Mouse (Mus musculus) heart, adult 9 months (tissue): Measurements from ENCODE around the gene Rxra.

Experiments used
- DNase-seq, 2 experiments: peaks; one replicate each; pipeline ENCODE4 v3.0.0; 2022; ENCODE audit warnings: low spot score in 2 of 2

The Rxra gene

GRCm38 (mm10) chr2:27738396-27738795 lies 62.2 kb downstream of the Rxra start:
- no peak for DNase-seq

DNA sequence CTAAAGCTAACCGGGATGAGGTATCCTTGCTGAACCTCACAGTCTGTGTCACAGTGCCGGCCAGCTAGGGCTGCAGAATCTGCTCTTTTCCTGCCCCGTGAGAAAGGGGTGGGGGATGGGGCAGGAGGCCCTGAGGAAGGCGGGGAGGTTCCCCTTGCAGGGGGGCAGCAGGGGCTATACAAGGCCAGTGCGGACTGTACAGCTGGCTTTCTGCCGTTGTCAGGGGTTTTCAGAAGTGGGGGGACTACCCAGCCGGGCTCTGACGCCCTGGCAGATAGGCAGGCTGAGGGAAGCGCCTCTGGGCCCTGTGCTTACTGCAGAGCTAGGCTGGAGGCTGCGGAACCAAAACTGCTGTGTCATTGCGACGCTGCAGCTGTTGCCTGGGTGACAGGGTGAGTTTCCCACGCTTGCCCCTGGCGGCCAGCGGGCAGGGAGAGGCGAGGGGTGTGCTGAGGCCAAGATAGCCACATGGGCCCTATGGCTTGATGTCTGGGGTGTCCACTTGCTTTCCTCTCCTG lies 63.9 kb downstream of the Rxra start:
- DNase-seq, result peak; percentile 89 to 91

DNA sequence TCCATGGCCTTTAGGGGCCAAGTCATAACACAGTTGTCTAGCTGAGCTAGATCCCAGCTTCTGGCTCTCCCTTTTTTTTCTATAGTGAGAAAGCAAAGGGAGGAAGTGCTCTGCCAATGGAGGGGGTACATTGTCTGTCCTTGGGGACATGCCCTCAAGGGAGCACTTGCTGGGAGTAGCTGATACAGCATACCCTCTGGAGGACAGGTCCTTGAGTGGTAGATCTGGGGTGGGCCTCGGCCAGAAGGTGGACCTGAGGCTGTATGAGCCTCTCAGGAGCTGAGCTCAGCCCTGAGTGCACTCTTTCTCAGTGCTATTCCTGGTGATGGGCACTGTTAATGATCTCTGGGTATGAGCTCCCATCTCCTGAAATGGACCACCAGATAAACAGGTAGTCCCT lies 66.9 kb downstream of the Rxra start:
- DNase-seq, result no peak

GRCm38 (mm10) chr2:27743863-27744611 lies 67.8 kb downstream of the Rxra start:
- no peak for DNase-seq

- DNase-seq, result peak; percentile 59 to 73
Measured at GRCm38 (mm10) chr2:27744612-27745351, 68.5 kb downstream of the Rxra start.

DNA sequence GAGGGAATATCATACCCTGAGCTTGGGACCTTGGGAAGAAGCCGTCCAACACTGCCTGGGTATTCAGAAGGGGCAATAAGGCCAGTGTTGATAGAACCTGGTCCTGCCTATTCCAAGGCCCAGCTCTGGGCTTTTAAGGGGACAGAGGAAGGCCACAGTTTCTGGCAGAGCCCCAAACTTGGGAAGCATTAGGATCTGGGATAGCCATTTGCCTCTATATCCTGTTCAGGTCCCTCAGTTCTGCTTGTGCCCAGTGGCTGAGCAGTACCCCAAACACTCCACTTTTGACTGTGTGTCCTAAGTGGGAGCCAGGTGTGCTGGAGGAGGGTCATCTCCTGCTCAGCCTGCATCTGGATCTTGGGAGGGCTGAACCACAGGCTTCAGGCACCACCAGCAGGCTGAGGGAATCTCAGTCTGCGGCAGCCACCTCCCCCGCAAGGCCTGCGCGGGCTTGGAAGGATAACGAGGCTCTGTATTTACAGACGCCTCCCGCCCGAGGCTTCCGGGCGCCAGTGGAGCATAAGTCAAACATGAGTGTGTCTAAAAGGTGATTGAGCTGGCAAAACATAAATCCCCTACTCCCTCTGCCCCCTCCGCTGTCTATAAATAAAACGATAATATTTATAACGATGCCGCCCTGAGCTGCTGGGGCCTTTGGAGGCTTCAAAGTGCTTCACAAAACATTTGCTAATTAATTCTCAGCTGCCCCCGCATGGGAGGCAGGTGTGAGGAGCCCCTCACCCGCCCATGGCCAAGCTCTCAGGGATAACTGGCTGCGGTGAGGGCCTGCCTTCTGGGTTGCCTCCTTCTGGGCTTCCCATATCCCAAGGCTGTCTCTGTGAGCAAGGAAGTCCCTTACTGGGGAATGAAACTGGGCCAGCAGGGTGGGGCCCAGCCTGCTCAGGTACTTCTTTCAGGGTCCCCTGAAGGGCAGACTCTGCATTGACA lies 69.7 kb downstream of the Rxra start:
- peak; percentile 48 to 50 for DNase-seq

- no peak for DNase-seq
Measured at GRCm38 (mm10) chr2:27746854-27747253, 70.6 kb downstream of the Rxra start.

GRCm38 (mm10) chr2:27748984-27749383 lies 72.7 kb downstream of the Rxra start:
- DNase-seq, result no peak

- DNase-seq, result no peak
Measured at GRCm38 (mm10) chr2:27750399-27751134, 74.3 kb downstream of the Rxra start.

- DNase-seq, result no peak
Measured at GRCm38 (mm10) chr2:27751135-27751519, 74.9 kb downstream of the Rxra start.

GRCm38 (mm10) chr2:27751803-27752202 lies 75.6 kb downstream of the Rxra start:
- DNase-seq, result no peak

DNA sequence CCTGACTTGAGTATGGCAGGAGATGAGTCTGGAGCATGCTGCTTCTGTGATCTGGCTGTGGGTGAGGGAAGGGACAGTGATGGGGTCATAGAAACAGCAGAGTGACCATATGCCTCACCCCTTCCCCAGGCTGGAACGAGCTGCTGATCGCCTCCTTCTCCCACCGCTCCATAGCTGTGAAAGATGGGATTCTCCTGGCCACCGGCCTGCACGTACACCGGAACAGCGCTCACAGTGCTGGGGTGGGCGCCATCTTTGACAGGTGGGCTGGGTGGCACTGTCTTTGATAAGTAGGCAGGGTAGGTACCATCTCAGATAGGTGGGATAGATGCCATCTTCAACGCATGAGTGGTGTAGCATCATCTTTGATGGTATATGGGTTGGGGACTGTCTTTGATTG lies 77.9 kb downstream of the Rxra start:
- DNase-seq, result no peak

GRCm38 (mm10) chr2:27755986-27756641 lies 79.9 kb downstream of the Rxra start:
- DNase-seq, result no peak

DNA sequence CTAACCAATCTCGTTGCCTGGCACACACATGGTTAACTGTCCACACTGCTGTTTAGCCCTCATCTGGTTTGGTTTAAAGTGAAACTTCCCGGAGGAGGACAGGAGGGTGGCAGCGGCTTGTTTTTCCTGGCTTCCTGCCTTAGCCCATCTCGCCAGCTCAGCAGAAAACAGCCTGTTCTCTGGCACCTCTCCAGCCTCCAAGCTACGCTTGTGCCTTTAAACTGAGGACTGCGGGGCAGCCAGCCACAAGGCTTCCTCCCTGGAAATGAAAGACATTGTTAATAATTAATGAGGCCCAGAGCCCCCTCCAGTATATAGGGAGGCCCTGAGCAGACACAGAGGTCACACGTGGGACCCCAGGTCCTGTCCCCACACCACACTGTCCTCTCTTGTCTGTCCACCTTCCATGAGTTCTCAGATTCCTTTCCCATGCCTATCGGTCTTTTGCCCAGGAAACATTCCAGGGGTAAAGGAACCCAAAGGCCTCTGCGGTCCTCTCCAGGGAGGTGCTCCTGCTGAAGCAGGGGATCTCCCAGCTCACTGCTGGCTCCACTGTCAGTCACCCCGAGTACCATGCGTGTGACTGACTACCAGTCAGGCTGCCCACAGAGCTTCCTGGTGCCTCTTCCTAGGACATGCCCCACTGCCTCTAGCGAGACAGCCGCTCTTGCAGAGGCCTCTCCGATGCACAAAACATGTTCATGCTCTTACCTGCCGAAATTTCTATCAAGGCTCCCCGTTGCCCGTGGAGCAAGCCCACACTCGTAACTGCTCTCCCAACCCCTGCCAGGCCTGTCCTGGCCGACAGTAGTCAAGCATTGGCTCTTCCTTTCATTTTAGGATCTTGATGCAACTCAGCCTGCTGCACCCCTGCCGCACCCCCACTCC lies 82.4 kb downstream of the Rxra start:
- DNase-seq, result peak; percentile 92 to 93

GRCm38 (mm10) chr2:27759431-27759830 lies 83.2 kb downstream of the Rxra start:
- DNase-seq, result no peak

DNA sequence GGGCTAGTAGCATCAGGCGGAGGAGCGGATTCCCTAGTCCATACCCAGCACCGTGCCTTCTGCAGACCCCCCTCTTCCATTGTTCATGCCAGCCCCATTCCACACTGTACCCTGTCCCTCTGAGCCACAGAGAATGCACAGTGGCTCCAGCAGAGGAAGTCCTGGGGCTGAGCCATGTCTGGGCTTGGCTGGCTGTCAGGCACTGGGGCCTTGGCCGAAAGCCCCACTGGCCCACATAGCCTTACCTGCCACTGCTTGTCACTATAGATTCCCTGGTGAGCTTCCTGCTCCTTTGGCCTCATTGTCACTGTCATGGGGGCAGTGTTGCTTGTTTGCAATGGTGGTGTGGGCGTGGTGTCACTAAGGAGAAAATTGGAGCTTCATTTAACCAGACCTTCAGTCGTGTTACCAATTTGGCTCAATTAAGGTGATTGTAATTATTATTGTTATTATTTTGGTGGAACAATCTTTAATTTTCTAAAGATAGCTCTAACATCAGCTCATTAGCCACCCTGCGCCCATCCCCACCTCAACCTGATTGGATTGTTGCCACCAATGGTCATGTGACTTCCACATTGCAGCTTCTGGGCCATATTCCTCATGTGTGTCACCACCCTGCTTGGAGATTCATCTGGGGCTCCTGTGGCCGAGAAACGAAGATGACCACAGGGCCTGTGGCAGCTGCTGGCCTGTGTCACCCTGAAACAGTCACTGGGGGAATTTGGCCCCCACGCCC lies 85.2 kb downstream of the Rxra start:
- DNase-seq, result no peak

GRCm38 (mm10) chr2:27761996-27762340 lies 85.7 kb downstream of the Rxra start:
- DNase-seq, result no peak

GRCm38 (mm10) chr2:27762509-27762908 lies 86.3 kb downstream of the Rxra start:
- no peak for DNase-seq
